Mouse (Mus musculus) midbrain, embryonic 16.5 days (tissue): ENCODE results near the gene Mfsd4b1. TPM values are rescaled to one million over a fixed set of nuclear protein-coding genes. Genes with fewer than 3 reads are reported as not detected.
A peak's percentile ranks its signal among the peaks of the same experiment; 100 is the strongest.

Experiments
- ATAC-seq: fragments of 200-750 bp; cut with Nextera tagmentation; 2 replicates; pipeline ENCODE4 v1.8.0; 2017; ENCODE audit warnings: moderate TSS enrichment
- H3K27ac ChIP-seq: fragments of 300-500 bp; sonication (generic); 2 replicates; pipeline ENCODE4 v1.5.1; 2014; ENCODE audit warnings: mild to moderate bottlenecking, low read length, mixed read lengths
- H3K27me3 ChIP-seq: fragments of 300-500 bp; sonication (generic); 2 replicates; pipeline ENCODE4 v1.6.1; 2014; ENCODE audit warnings: low read depth, low read length, mixed read lengths; ENCODE audit not compliant: control insufficient read depth, insufficient read depth
- H3K36me3 ChIP-seq: fragments of 300-500 bp; sonication (generic); 2 replicates; pipeline ENCODE4 v1.6.1; 2014; ENCODE audit warnings: mild to moderate bottlenecking, low read length, moderate library complexity, mixed read lengths; ENCODE audit not compliant: control insufficient read depth, insufficient read depth
- H3K4me1 ChIP-seq: fragments of 300-500 bp; sonication (generic); 2 replicates; pipeline ENCODE4 v1.6.1; 2014; ENCODE audit warnings: mild to moderate bottlenecking, low read length, mixed read lengths; ENCODE audit not compliant: control insufficient read depth, insufficient read depth
- H3K4me2 ChIP-seq: fragments of 300-500 bp; sonication (generic); 2 replicates; pipeline ENCODE4 v1.6.1; 2014; ENCODE audit warnings: mild to moderate bottlenecking, low read length, mixed read lengths
- H3K4me3 ChIP-seq: fragments of 300-500 bp; sonication (generic); 2 replicates; pipeline ENCODE4 v1.5.1; 2014; ENCODE audit warnings: low read depth, mild to moderate bottlenecking, low read length, moderate library complexity, mixed read lengths
- H3K9ac ChIP-seq: fragments of 300-500 bp; sonication (generic); 2 replicates; pipeline ENCODE4 v1.6.1; 2014; ENCODE audit warnings: low read depth, low read length, mixed read lengths
- H3K9me3 ChIP-seq: fragments of 300-500 bp; sonication (generic); replicated peaks from 2 replicates; pipeline ENCODE4 v1.6.1; 2014; ENCODE audit warnings: mild to moderate bottlenecking, low read length, mixed read lengths; ENCODE audit not compliant: control insufficient read depth, poor library complexity, severe bottlenecking
- WGBS: fragments of 180-500 bp; shearing (Covaris S2); extraction: QIAGEN DNeasy Blood & Tissue Kit; methylation state at CpG from one replicate; pipeline ENCODE4 v1.1.7; 2014; 5-methylcytosine and 5-hydroxymethylcytosine counted together
- polyA plus RNA-seq: library from polyadenylated mRNA; unstranded; fragments of >200 nt; fragmentation: Nextera tagmentation; extraction: Ambion mirVana; gene quantifications from 2 replicates; pipeline ENCODE4 v1.2.1, GENCODE M21; 2015

Mfsd4b1 gene
- 0.48 and 0.72 TPM in 2 replicates for polyA plus RNA-seq

DNA sequence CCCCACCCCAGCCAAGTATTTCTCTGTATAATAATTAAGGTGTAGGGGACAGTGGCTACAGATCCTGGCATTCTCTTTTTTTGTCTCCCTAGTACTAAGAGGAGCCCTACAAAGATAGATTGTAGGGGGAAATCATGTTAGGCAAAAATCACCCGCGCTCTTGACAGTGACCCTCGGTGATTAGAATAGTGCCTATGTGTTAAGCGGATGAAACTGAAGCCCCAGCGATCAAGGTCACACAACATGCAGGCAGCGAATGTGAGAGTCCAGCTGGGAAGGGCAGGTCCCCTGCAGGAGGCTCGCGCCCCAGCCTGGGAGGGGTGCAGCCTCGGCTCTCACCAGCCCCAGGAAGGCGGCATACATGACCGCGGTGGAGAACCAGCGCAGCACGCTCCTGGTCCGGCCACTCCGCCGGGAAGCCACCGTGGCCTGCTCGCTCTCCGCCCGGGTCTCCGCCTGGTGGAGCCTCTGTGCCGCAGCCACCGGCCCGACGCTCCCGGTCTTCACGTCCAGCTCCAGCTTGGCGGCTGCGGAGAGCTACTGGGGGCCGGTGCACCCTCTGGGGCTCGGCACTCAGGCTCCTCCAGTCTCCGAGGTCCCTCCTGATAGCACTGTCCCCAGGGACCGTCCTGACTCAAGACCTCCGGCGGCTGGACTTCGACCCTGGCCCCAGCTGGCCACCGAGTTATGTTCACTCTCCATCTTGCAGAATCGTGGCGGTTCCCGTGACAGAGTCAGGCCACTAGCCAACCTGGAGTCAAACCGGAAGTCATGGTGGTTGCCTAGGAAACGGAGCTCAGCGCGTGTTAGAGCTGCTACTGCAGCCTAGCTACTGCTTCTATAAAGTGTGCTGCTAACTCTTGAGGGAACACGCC is at the start of gene Mfsd4b1:
TSS of gene Mfsd4b1 (minus strand) at position 715 of the 875 bp plus-strand sequence.
- no peaks in the 10 kb centered on the region; the same call in 1 of the 2 replicates for H3K9me3 ChIP-seq
- H3K4me1 ChIP-seq: peaks cover 10% of the 10 kb centered on the region
- H3K36me3 ChIP-seq: no peaks in the 10 kb centered on the region
- ATAC-seq: peak; percentile 99
- peak within 1 kb of the TSS; percentile 87 for H3K9ac ChIP-seq
- H3K27me3 ChIP-seq: peaks cover 4% of the 10 kb centered on the region
- H3K4me2 ChIP-seq: peak within 1 kb of the TSS; percentile 86
- H3K4me3 ChIP-seq: peak within 1 kb of the TSS; percentile 71
- under 1% methylated on average over 44 of the region's 46 CpGs for WGBS
- peak within 1 kb of the TSS; percentile 93 for H3K27ac ChIP-seq

DNA sequence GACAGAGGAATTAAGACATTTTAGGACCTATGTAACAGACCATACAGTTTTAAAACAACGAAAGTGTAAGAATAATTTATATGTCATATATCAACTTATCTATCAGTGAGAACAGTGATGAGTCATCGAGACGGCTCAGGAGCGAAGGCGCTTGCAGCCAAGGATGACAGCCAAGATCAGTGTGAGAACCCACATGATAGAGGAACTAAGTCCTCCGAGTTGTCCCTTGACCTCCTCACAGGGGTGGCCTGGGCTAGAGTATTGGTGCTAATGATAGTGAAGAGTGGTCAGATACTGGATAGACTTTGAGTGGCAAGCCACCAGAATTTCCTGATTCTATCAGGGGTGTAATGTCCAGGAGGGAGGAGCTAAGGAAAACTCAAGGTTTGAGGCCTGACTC is 48.5 kb upstream of the Mfsd4b1 start:
- 94% methylated on average over 6 of the region's 6 CpGs for WGBS
- ATAC-seq: no peak

GRCm38 (mm10) chr10:40070684-40071083 is 45.6 kb upstream of the Mfsd4b1 start:
- H3K9me3 ChIP-seq: no peaks in the 10 kb centered on the region
- no peaks in the 10 kb centered on the region for H3K36me3 ChIP-seq
- no peak overlapping the region for H3K9ac ChIP-seq
- no peak overlapping the region for H3K27ac ChIP-seq
- H3K4me3 ChIP-seq: no peak overlapping the region
- H3K27me3 ChIP-seq: no peaks in the 10 kb centered on the region
- H3K4me1 ChIP-seq: no peaks in the 10 kb centered on the region
- no peak overlapping the region for H3K4me2 ChIP-seq
- no peak for ATAC-seq
- 66% methylated on average over 9 of the region's 9 CpGs for WGBS

More for the DNA sequence above, 48.5 kb upstream of the Mfsd4b1 start:
- H3K4me2 ChIP-seq: no peak overlapping the region
- no peaks in the 10 kb centered on the region for H3K36me3 ChIP-seq
- no peaks in the 10 kb centered on the region for H3K27me3 ChIP-seq
- no peaks in the 10 kb centered on the region for H3K9me3 ChIP-seq
- H3K4me3 ChIP-seq: no peak overlapping the region
- no peaks in the 10 kb centered on the region for H3K4me1 ChIP-seq
- no peak overlapping the region for H3K27ac ChIP-seq
- no peak overlapping the region for H3K9ac ChIP-seq

DNA sequence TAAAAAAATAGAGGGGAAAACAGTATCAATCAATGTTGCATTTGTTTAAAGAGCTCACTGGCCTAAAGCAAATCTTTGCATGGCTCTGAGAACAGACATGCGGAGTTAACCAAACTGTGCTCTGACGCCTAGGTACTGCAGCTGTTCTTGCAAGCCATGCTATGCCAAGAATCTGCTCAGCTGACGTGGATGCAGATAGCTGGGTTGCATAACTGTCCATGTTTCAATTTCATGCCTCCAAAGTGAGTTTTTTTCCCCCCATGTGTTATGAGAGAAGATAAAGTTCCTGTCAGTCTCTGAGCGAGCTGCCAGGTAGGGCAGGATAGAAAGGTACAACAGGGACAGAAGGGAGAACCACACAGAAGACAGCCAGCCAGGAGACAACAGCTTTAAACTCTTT is 44.2 kb upstream of the Mfsd4b1 start:
- Histone ChIP-seq H3K4me2 (no peak overlapping the region), H3K27ac (no peak overlapping the region), H3K9ac (no peak overlapping the region), H3K4me1 (no peaks in the 10 kb centered on the region), H3K27me3 (no peaks in the 10 kb centered on the region), H3K36me3 (no peaks in the 10 kb centered on the region), H3K4me3 (no peak overlapping the region), H3K9me3 (no peaks in the 10 kb centered on the region)
- ATAC-seq: no peak
- WGBS: 72% methylated on average over 4 of the region's 4 CpGs

GRCm38 (mm10) chr10:40068595-40068994 is 43.5 kb upstream of the Mfsd4b1 start:
- Histone ChIP-seq H3K4me2 (no peak overlapping the region), H3K4me3 (no peak overlapping the region), H3K27ac (no peak overlapping the region), H3K9ac (no peak overlapping the region), H3K4me1 (no peaks in the 10 kb centered on the region), H3K27me3 (no peaks in the 10 kb centered on the region), H3K9me3 (no peaks in the 10 kb centered on the region), H3K36me3 (no peaks in the 10 kb centered on the region)
- 85% methylated on average over 10 of the region's 10 CpGs for WGBS
- no peak for ATAC-seq

- Histone ChIP-seq H3K36me3 (no peaks in the 10 kb centered on the region), H3K9me3 (no peaks in the 10 kb centered on the region), H3K27me3 (no peaks in the 10 kb centered on the region), H3K4me3 (no peak overlapping the region), H3K27ac (no peak overlapping the region), H3K4me1 (no peaks in the 10 kb centered on the region), H3K4me2 (no peak overlapping the region), H3K9ac (no peak overlapping the region)
- ATAC-seq: no peak
- WGBS: 6% methylated on average over 1 of the region's 1 CpGs
These were observed 42.5 kb upstream of the Mfsd4b1 start for GRCm38 (mm10) chr10:40067529-40067928.

DNA sequence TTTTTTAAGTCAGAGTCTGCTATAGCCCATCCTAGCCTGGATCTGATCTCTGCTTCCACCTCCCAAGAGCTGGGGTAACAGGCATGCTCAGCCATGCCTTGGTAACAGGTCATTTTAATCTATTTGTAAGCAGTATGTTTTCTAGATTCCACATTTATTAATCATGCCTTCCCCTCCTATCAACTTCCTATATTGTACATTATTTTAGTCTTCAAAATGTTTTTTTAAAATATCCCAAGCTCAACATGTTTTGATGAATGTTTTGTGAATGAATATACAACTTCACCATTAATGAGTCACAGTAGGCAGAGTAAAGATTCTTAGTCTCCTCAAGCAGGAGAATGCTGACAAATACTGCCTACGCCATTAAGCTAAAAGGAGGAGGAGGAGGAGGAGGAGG is 42.0 kb upstream of the Mfsd4b1 start:
- Histone ChIP-seq H3K9ac (no peak overlapping the region), H3K4me1 (no peaks in the 10 kb centered on the region), H3K36me3 (no peaks in the 10 kb centered on the region), H3K27me3 (no peaks in the 10 kb centered on the region), H3K9me3 (no peaks in the 10 kb centered on the region), H3K27ac (no peak overlapping the region), H3K4me3 (no peak overlapping the region), H3K4me2 (no peak overlapping the region)
- ATAC-seq: no peak
- WGBS: 43% methylated on average over 1 of the region's 1 CpGs

GRCm38 (mm10) chr10:40065357-40065756 is 40.3 kb upstream of the Mfsd4b1 start:
- H3K27ac ChIP-seq: no peak overlapping the region
- no peak for ATAC-seq
- no peaks in the 10 kb centered on the region for H3K4me1 ChIP-seq
- no peaks in the 10 kb centered on the region for H3K9me3 ChIP-seq
- no peak overlapping the region for H3K4me2 ChIP-seq
- no peaks in the 10 kb centered on the region for H3K27me3 ChIP-seq
- 13% methylated on average over 3 of the region's 3 CpGs for WGBS
- no peak overlapping the region for H3K9ac ChIP-seq
- no peaks in the 10 kb centered on the region for H3K36me3 ChIP-seq
- no peak overlapping the region for H3K4me3 ChIP-seq

- H3K27ac ChIP-seq: no peak overlapping the region
- no peak overlapping the region for H3K4me3 ChIP-seq
- WGBS: 35% methylated on average over 5 of the region's 5 CpGs
- no peak for ATAC-seq
- no peaks in the 10 kb centered on the region for H3K4me1 ChIP-seq
- no peaks in the 10 kb centered on the region for H3K9me3 ChIP-seq
- no peaks in the 10 kb centered on the region for H3K36me3 ChIP-seq
- H3K4me2 ChIP-seq: no peak overlapping the region
- H3K27me3 ChIP-seq: no peaks in the 10 kb centered on the region
- no peak overlapping the region for H3K9ac ChIP-seq
These were observed 38.3 kb upstream of the Mfsd4b1 start for GRCm38 (mm10) chr10:40063291-40063890.
